Mouse (Mus musculus): Measurements from ENCODE around the gene Olfr1042. TPM values are rescaled to one million over a fixed set of nuclear protein-coding genes. Genes with fewer than 3 reads are reported as not detected.
"Not testable (repeated sequence)": the region's sequence is repeated elsewhere in the genome, so short reads cannot be mapped to it uniquely, and the experiment has no call there.

Gene Olfr1042
- not detected in 2 replicates for polyA plus RNA-seq (2015; fragmentation: Nextera tagmentation; extraction: Ambion mirVana)

DNA sequence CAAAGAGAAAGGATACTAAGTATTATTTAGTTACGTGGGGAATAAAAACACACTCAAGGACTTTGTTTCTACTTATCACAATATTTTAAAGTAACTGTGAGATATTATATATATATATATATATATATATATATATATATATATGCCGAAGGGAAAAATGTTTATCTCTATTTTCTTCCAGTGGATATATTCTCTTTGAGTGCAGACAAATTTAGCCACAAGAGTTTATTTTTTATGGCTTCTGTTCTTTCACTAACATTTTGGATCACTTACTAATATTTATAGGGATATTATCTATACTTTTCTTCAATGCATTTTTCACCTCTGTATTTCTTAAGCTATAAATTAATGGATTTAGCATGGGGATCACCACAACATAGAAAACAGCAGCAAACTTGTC, at the start of gene Olfr1042:
TSS of gene Olfr1042 (minus strand) at position 101 of the 400 bp plus-strand sequence.
- Histone ChIP-seq H3K9ac (no peak within 1 kb of the TSS), H3K27me3 (no peaks in the 10 kb centered on the region), H3K36me3 (replicated peaks) (no peaks in the 10 kb centered on the region), H3K27ac (replicated peaks) (no peak within 1 kb of the TSS), H3K4me2 (no peak within 1 kb of the TSS), H3K4me1 (replicated peaks) (no peaks in the 10 kb centered on the region), H3K9me3 (replicated peaks) (no peaks in the 10 kb centered on the region), H3K4me3 (replicated peaks) (no peak within 1 kb of the TSS)
- 69% methylated on average over 2 of the region's 2 CpGs for WGBS (ENCODE audit: insufficient replicate concordance)
- ATAC-seq (ENCODE audit: insufficient read depth): no peak

DNA sequence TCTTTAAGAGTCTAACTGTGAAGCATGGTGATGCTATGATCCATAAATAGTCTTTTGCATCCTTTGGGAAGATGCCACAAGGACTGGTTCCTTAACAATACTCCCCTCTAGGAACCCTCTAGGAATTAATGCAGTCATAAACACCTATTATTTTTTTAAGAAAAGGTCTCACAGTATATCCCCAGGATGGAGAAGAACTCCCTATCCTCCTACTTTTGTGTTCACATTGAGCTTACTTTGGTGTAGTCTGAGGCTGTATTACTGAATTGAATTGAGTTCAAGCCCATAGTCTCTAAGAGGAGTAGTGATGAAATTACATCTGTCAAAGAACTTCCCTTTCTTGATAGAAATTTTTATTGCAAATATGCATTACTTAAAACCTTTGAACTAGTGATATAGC, 41.3 kb upstream of the Olfr1042 start, which contains the start of gene Olfr1045:
TSS of gene Olfr1045 (minus strand) at position 101 of the 400 bp plus-strand sequence.
- no peak within 1 kb of the TSS for H3K4me3 ChIP-seq (replicated peaks)

DNA sequence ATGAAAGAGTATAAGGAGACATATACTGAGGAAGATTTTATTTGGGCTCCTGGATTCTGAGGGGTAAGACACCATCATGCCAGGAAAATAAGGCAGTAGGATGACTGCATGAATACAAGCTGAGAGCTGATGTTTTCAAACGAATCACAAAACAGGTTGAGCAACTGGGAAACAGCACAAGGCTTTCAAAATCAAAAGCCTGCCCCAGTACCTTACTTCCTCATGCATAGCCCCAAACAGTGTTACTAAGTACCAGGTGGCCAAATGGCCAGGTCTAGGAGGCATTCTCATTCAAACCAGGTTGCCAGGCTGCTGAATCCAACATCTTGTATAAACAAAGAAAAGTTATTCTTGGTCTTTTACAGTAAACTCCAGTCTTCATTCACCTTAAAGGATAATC, 34.2 kb upstream of the Olfr1042 start:
- Histone ChIP-seq H3K9ac (no peak overlapping the region), H3K9me3 (replicated peaks) (no peaks in the 10 kb centered on the region), H3K4me1 (replicated peaks) (no peaks in the 10 kb centered on the region), H3K4me2 (no peak overlapping the region), H3K27me3 (no peaks in the 10 kb centered on the region), H3K36me3 (replicated peaks) (no peaks in the 10 kb centered on the region), H3K4me3 (replicated peaks) (no peak overlapping the region), H3K27ac (replicated peaks) (no peak overlapping the region)
- ATAC-seq (ENCODE audit: insufficient read depth): no peak
- WGBS (ENCODE audit: insufficient replicate concordance): 23% methylated on average over 1 of the region's 1 CpGs

More for the DNA sequence above, 41.3 kb upstream of the Olfr1042 start, which contains the start of gene Olfr1045:
- no peak for ATAC-seq (ENCODE audit: insufficient read depth)
- Histone ChIP-seq H3K36me3 (replicated peaks) (no peaks in the 10 kb centered on the region), H3K27ac (replicated peaks) (no peak within 1 kb of the TSS), H3K4me2 (no peak within 1 kb of the TSS), H3K9ac (no peak within 1 kb of the TSS), H3K9me3 (replicated peaks) (no peaks in the 10 kb centered on the region), H3K4me1 (replicated peaks) (no peaks in the 10 kb centered on the region), H3K27me3 (no peaks in the 10 kb centered on the region)

DNA sequence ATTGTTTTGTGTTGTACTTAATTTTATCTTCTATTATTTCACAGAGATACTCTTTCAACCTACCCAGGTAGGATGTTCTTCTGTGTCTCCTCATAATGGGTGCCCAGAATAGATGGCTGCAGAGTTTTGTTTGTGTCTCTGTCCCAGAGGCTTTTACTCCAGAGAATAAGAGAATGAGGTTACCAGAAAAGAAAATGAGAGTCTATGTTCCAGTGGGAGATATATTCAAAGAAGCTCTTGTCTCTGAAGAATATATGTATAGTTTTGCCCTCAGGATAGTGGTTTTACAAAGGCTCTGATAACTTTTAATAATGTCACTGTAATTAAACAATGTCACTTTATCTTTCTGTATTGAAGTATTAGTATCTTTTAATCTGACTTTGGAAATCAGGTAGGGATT, 23.9 kb upstream of the Olfr1042 start, which contains the start of gene Olfr52:
TSS of gene Olfr52 (minus strand) at position 101 of the 400 bp plus-strand sequence.
- H3K4me2 ChIP-seq: no peak within 1 kb of the TSS
- H3K9me3 ChIP-seq (replicated peaks): no peaks in the 10 kb centered on the region
- H3K27me3 ChIP-seq: no peaks in the 10 kb centered on the region
- no peaks in the 10 kb centered on the region for H3K4me1 ChIP-seq (replicated peaks)
- no peaks in the 10 kb centered on the region for H3K36me3 ChIP-seq (replicated peaks)
- no peak within 1 kb of the TSS for H3K4me3 ChIP-seq (replicated peaks)
- H3K9ac ChIP-seq: no peak within 1 kb of the TSS
- H3K27ac ChIP-seq (replicated peaks): no peak within 1 kb of the TSS
- ATAC-seq (ENCODE audit: insufficient read depth): no peak

DNA sequence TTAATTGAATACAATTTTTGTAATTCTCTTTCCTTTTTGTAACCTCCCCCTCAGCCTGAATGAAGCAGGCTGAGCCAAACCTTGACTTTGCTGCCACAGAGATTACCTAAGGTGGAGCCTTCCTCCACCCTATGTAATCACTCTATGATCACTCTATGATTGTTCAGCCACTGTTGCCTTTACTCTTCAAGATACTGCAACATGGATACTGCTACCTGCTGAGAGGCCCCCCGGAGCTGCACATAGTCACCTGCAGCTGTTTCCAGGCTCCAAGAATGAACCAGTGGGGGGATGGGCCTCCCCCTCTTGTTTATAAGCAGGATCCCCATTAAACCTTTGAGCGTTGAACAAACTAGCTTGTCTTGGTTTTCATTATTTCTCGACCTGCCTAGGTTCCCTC, 18.3 kb upstream of the Olfr1042 start:
- H3K9ac ChIP-seq: no peak overlapping the region
- ATAC-seq (ENCODE audit: insufficient read depth): no peak
- no peaks in the 10 kb centered on the region for H3K36me3 ChIP-seq (replicated peaks)
- H3K4me1 ChIP-seq (replicated peaks): no peaks in the 10 kb centered on the region
- H3K27me3 ChIP-seq: no peaks in the 10 kb centered on the region
- no peak overlapping the region for H3K4me3 ChIP-seq (replicated peaks)
- no peak overlapping the region for H3K4me2 ChIP-seq
- 66% methylated on average over 3 of the region's 3 CpGs for WGBS (ENCODE audit: insufficient replicate concordance)
- no peak overlapping the region for H3K27ac ChIP-seq (replicated peaks)
- H3K9me3 ChIP-seq (replicated peaks): no peaks in the 10 kb centered on the region

DNA sequence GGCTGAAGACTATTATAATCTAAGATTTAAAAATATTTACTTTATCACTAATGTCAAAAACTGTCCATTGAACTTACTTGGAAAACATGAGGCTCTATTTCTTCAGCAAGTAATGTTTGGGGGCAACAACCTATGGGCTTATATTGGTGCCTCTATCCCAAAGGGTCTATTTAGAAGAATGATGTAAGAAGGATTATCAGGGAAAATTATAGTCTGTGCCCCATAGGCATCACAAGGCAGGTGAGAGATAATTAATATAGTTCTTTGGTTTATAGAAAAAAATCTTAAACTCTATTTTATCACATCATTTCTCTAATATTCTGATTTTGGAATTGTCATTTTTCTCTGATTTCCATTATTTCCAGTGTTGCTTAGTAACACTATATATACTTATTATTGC, 16.1 kb upstream of the Olfr1042 start, which contains the start of gene Olfr1044:
TSS of gene Olfr1044 (minus strand) at position 101 of the 400 bp plus-strand sequence.
- no peaks in the 10 kb centered on the region for H3K27me3 ChIP-seq
- ATAC-seq (ENCODE audit: insufficient read depth): no peak
- no peak within 1 kb of the TSS for H3K4me2 ChIP-seq
- H3K4me1 ChIP-seq (replicated peaks): no peaks in the 10 kb centered on the region
- no peak within 1 kb of the TSS for H3K27ac ChIP-seq (replicated peaks)
- no peaks in the 10 kb centered on the region for H3K9me3 ChIP-seq (replicated peaks)
- no peak within 1 kb of the TSS for H3K9ac ChIP-seq
- no peak within 1 kb of the TSS for H3K4me3 ChIP-seq (replicated peaks)
- H3K36me3 ChIP-seq (replicated peaks): no peaks in the 10 kb centered on the region

DNA sequence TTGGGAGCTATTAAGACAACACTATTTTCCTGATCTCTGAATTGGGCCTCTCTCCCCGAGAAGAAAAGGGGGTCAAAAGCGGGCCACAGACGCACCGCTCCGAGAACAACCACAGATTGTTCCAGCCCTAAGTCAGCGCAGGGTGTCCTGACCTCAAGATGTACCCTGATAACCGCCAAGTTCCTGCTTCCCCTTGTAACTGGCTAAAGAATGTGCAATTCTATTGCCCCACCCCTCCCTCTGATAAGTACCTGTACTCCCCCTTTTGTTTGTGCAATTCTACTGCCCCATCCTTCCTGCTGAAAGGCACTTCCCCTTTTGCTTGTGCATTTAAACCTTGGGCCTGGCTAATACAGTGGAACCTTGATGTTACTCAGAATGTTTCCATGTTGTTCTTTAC, 13.8 kb upstream of the Olfr1042 start:
- 25% methylated on average over 7 of the region's 7 CpGs for WGBS (ENCODE audit: insufficient replicate concordance)
- H3K9me3 ChIP-seq (replicated peaks); H3K4me2 ChIP-seq; H3K27ac ChIP-seq (replicated peaks); H3K4me3 ChIP-seq (replicated peaks); H3K9ac ChIP-seq; H3K4me1 ChIP-seq (replicated peaks); H3K36me3 ChIP-seq (replicated peaks); H3K27me3 ChIP-seq; ATAC-seq (ENCODE audit: insufficient read depth): not testable (repeated sequence)

DNA sequence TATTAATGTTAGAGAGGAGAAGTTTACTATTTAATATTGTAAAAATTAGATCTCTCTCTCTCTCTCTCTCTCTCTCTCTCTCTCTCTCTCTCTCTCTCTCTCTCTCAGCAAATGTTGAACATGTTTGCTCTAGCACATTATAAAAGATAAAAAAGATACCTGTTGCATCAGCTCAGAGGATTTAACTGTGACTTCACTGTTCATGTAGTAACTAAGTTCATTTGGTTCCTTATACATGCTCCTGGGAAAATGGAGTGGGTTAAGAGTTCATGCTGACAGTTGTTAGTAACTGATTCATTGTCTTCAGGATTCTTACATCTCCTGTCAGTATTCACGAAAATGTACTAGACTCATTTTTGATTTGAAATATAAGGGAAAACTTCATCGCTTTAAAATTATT, 5.8 kb upstream of the Olfr1042 start, which contains the start of gene Olfr1043:
TSS of gene Olfr1043 (minus strand) at position 101 of the 400 bp plus-strand sequence.
- WGBS (ENCODE audit: insufficient replicate concordance): 68% methylated on average over 2 of the region's 2 CpGs
- no peak for ATAC-seq (ENCODE audit: insufficient read depth)
- Histone ChIP-seq H3K4me1 (replicated peaks) (no peaks in the 10 kb centered on the region), H3K4me2 (no peak within 1 kb of the TSS), H3K36me3 (replicated peaks) (no peaks in the 10 kb centered on the region), H3K27me3 (no peaks in the 10 kb centered on the region), H3K9ac (no peak within 1 kb of the TSS), H3K27ac (replicated peaks) (no peak within 1 kb of the TSS), H3K4me3 (replicated peaks) (no peak within 1 kb of the TSS), H3K9me3 (replicated peaks) (no peaks in the 10 kb centered on the region)

DNA sequence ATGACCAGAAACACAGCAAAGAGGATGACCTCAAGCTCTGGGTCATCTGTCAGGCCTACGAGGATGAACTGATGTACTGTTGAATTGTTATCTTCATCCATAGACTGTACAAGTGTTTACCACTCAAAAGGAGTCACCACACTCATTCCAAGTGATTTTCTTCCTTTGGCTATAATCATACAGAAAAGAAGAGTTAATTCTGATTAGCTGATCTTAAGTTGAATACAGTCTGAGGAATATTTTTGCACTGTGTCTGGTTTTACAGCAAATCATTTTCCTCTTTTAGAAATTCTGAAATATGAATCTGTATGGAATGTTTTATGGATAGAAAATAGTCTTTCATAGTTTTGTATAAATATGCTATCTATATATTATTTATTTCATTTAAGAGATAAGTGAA, 15.0 kb downstream of the Olfr1042 start, which contains the start of gene Olfr1040:
TSS of gene Olfr1040 (minus strand) at position 101 of the 400 bp plus-strand sequence.
- no peaks in the 10 kb centered on the region for H3K9me3 ChIP-seq (replicated peaks)
- H3K27ac ChIP-seq (replicated peaks): no peak within 1 kb of the TSS
- H3K4me3 ChIP-seq (replicated peaks): no peak within 1 kb of the TSS
- no peaks in the 10 kb centered on the region for H3K27me3 ChIP-seq
- H3K36me3 ChIP-seq (replicated peaks): no peaks in the 10 kb centered on the region
- no peaks in the 10 kb centered on the region for H3K4me1 ChIP-seq (replicated peaks)
- ATAC-seq (ENCODE audit: insufficient read depth): no peak
- no peak within 1 kb of the TSS for H3K4me2 ChIP-seq
- 56% methylated on average over 1 of the region's 1 CpGs for WGBS (ENCODE audit: insufficient replicate concordance)
- no peak within 1 kb of the TSS for H3K9ac ChIP-seq

DNA sequence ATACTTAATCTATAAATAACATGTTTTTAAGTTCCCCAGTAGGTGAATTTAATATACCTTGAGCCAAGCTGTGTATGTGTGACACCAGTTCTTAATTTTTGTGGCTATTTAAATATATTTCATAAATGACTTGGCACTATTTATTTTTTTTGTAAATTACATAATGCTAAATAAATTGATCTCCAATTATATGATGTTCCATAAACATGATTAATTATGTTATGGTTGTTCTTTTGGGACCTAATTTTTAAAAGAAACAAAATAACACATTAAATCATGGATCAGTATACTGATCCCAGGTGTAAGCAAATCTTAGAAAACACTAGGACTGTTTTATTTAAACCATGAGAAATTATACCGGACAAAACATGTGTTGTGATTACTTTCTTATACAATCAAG, 25.8 kb downstream of the Olfr1042 start, which contains the start of gene Olfr1039:
TSS of gene Olfr1039 (minus strand) at position 101 of the 400 bp plus-strand sequence.
- ATAC-seq (ENCODE audit: insufficient read depth): no peak
- Histone ChIP-seq H3K9ac (no peak within 1 kb of the TSS), H3K27ac (replicated peaks) (no peak within 1 kb of the TSS), H3K36me3 (replicated peaks) (no peaks in the 10 kb centered on the region), H3K4me1 (replicated peaks) (no peaks in the 10 kb centered on the region), H3K4me2 (no peak within 1 kb of the TSS), H3K9me3 (replicated peaks) (no peaks in the 10 kb centered on the region), H3K27me3 (no peaks in the 10 kb centered on the region), H3K4me3 (replicated peaks) (no peak within 1 kb of the TSS)
- WGBS (ENCODE audit: insufficient replicate concordance): 73% methylated on average over 1 of the region's 1 CpGs

Data from liver, embryonic 15.5 days (tissue).